In the genomic region with DNA sequence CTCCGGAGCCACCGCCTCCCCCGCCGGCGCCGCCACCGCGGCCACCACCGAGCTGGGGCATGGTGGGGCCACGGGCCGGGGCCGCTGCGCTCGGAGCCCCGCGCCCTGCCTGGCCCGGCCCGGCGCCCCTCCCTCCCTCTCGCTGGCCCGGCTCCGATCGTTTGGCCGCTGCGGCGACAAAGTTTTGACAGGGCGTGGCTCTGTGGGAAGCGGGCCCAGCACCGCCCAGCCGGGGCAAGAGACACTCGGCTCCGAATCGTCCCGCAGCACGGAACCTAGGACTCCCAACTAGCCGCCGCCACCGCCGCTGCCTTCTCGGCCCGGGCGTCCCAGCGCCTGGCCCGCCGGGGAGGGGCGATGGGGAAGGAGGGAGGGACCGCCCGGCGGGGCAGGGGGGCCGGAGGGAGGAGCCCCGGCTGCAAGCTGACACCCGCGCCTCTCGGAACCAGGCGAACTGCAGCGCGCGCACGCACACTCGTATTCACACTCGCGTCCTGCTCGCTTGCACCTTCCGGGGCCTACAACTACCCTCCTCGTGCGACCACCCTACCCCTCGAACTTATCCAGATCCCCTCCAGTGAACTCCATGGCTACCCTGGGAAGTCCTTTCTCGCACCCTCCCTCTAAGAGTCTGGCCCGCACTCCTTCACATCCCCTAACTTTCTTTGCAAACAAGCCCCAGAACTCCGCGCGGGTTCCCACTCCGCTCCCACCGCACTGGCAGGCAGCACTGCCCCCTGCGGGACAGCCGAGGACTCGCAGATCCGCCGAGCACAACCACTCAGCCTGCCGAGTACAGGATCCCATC, we compare ENCODE assay signal across 8 mouse cellular contexts. TPM values are rescaled to one million over a fixed set of nuclear protein-coding genes. Genes with fewer than 3 reads are reported as not detected.
A peak's percentile ranks its signal among the peaks of the same experiment; 100 is the strongest.
DNase-seq lines count a peak whose midpoint lies in the region; ATAC-seq lines count a peak whose summit lies in the region.

A gene (minus strand): TSS at position 363 of the 808 bp plus-strand sequence.

- peak within 1 kb of the TSS; percentile 67 for H3K4me3 ChIP-seq in intestine, embryonic 16.5 days (ENCODE audit: low read length)
- H3K4me3 ChIP-seq in midbrain, embryonic 10.5 days = peak within 1 kb of the TSS; percentile 92

- H3K27ac ChIP-seq in intestine, embryonic 16.5 days (ENCODE audit: low read length) = peak within 1 kb of the TSS; percentile 90
- peak within 1 kb of the TSS; percentile 95 for H3K27ac ChIP-seq in midbrain, embryonic 10.5 days (replicated peaks)

- peak within 1 kb of the TSS; percentile 86 for H3K4me2 ChIP-seq in intestine, embryonic 16.5 days (ENCODE audit: low read depth, low read length)

- H3K9ac ChIP-seq in intestine, embryonic 16.5 days (ENCODE audit: low read depth, low read length) = peak within 1 kb of the TSS; percentile 84

- no peaks in the 10 kb centered on the region for H3K36me3 ChIP-seq in intestine, embryonic 16.5 days (ENCODE audit: control insufficient read depth, insufficient read depth, low read length)
- H3K36me3 ChIP-seq in midbrain, embryonic 10.5 days = peaks cover 24% of the 10 kb centered on the region

- ATAC-seq in intestine, embryonic 16.5 days = peak; percentile 93

- intact Hi-C loops in left cerebral cortex, postnatal 25 days (cut with DNase I) = loop anchor here (1.0 to 2.0 kb wide), 2 partner anchors 142 to 152 kb away; no protein-coding TSS in a partner anchor

- H3K9me3 ChIP-seq in intestine, embryonic 16.5 days (ENCODE audit: control insufficient read depth, low read length) = no peaks in the 10 kb centered on the region
- H3K9me3 ChIP-seq in midbrain, embryonic 10.5 days (replicated peaks) = no peaks in the 10 kb centered on the region

- DNase-seq in adrenal gland, adult 8-10 months = peak; percentile 86
- peak; percentile 96 for DNase-seq in embryo, embryonic 9.5 days (ENCODE audit: extremely low spot score)
- DNase-seq in gonadal fat pad, adult 2 months (ENCODE audit: low read depth) = no peak
- peak; percentile 84 to 88 for DNase-seq in left cerebral cortex, postnatal 25 days (ENCODE audit: low spot score in 2 of 2)
- DNase-seq in midbrain, embryonic 10.5 days (ENCODE audit: low spot score) = peak; percentile 93
- DNase-seq in right cerebral cortex, postnatal 36 days (ENCODE audit: low spot score in 2 of 2) = peak; percentile 64 to 79
- DNase-seq in urinary bladder, postnatal 4 days (ENCODE audit: low spot score in 2 of 2) = peak; percentile 92 to 93

- H3K4me1 ChIP-seq in intestine, embryonic 16.5 days (ENCODE audit: control insufficient read depth, insufficient read depth, low read length) = peaks cover 8% of the 10 kb centered on the region; the same call in 1 of the 2 replicates
- peaks cover 30% of the 10 kb centered on the region for H3K4me1 ChIP-seq in midbrain, embryonic 10.5 days

- under 1% methylated on average over 74 of the region's 80 CpGs for WGBS in intestine, embryonic 16.5 days
- WGBS in midbrain, embryonic 10.5 days = under 1% methylated on average over 80 of the region's 80 CpGs

- no peaks in the 10 kb centered on the region for H3K27me3 ChIP-seq in intestine, embryonic 16.5 days (replicated peaks; ENCODE audit: control insufficient read depth, insufficient read depth, low read length)
- H3K27me3 ChIP-seq in midbrain, embryonic 10.5 days (ENCODE audit: low read depth, poor library complexity, severe bottlenecking) = peaks cover 22% of the 10 kb centered on the region

RNA-seq across cellular contexts. Expression of the gene that starts here (rescaled TPM):
- 10 to 100 TPM in 2 of 4 experiments, 1 to 10 TPM in 2; 8.2 to 21.0 (median 12.2) TPM for total RNA-seq in adrenal gland, adult 8-10 months (2022)
- 14.4 and 24.1 TPM in 2 replicates for polyA plus RNA-seq in gonadal fat pad, adult 2 months (2012; rRNA removed)
- 8.5 and 11.2 TPM in 2 replicates for polyA plus RNA-seq in intestine, embryonic 16.5 days (2015; fragmentation: Nextera tagmentation; extraction: Ambion mirVana)
- 1 to 10 TPM; 2.0 to 3.6 TPM for total RNA-seq in left cerebral cortex, postnatal 25 days (2021)
- 24.2 and 25.7 TPM in 2 replicates for polyA plus RNA-seq in midbrain, embryonic 10.5 days (2016; fragmentation: Nextera tagmentation; extraction: Ambion mirVana)
